Mouse (Mus musculus): Measurements from ENCODE around the gene Gm21988. TPM values are rescaled to one million over a fixed set of nuclear protein-coding genes. Genes with fewer than 3 reads are reported as not detected.

Gene Gm21988
- polyA plus RNA-seq, 1 experiment from 2014 or later: 11.3 TPM

GRCm38 (mm10) chr11:70280441-70280840 lies 40.8 kb upstream of the Gm21988 start:
- 61% methylated on average over 3 of the region's 3 CpGs for WGBS
- no peak for ATAC-seq
- no peak overlapping the region for H3K9ac ChIP-seq (ENCODE audit: low read depth, low read length)
- no peak for TF ChIP-seq CTCF (IDR thresholded peaks at IDR 0.05; ENCODE audit: low read depth)
- H3K9me3 ChIP-seq (ENCODE audit: control insufficient read depth): no peaks in the 10 kb centered on the region
- no peak overlapping the region for H3K4me2 ChIP-seq (replicated peaks; ENCODE audit: low read depth)
- H3K27ac ChIP-seq (ENCODE audit: low read depth, low read length): no peak overlapping the region
- no peak overlapping the region for H3K4me3 ChIP-seq (ENCODE audit: low read depth, low read length)
- H3K27me3 ChIP-seq (replicated peaks; ENCODE audit: control insufficient read depth, insufficient read depth, low read length): no peaks in the 10 kb centered on the region
- no peaks in the 10 kb centered on the region for H3K36me3 ChIP-seq (ENCODE audit: control insufficient read depth, insufficient read depth)
- H3K4me1 ChIP-seq (replicated peaks; ENCODE audit: control insufficient read depth, insufficient read depth, low read length): no peaks in the 10 kb centered on the region

DNA sequence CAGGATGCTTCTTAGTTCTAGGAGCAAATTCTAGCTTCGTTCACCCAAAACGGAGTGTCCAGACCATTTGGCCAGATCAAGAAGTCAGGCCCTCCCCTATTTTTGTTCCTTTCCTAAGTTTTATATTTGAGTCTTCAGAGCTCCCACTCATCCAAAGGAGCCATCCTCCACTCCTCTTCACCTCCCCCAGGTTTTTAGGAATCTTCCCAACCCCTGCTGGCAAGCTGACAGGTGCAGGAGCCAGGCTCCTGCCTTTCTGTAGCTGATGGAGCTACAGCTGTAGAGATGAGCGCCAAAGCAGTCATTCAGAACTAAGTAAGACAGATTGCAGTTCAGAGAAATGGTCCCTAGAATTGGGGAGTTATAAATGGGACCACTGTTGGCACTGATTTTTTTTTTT lies 39.3 kb upstream of the Gm21988 start:
- TF ChIP-seq CTCF (IDR thresholded peaks at IDR 0.05; ENCODE audit: low read depth): no peak
- Histone ChIP-seq H3K4me1 (replicated peaks; ENCODE audit: control insufficient read depth, insufficient read depth, low read length) (no peaks in the 10 kb centered on the region), H3K9ac (ENCODE audit: low read depth, low read length) (no peak overlapping the region), H3K9me3 (ENCODE audit: control insufficient read depth) (no peaks in the 10 kb centered on the region), H3K36me3 (ENCODE audit: control insufficient read depth, insufficient read depth) (no peaks in the 10 kb centered on the region), H3K27ac (ENCODE audit: low read depth, low read length) (no peak overlapping the region), H3K4me2 (replicated peaks; ENCODE audit: low read depth) (no peak overlapping the region), H3K4me3 (ENCODE audit: low read depth, low read length) (no peak overlapping the region), H3K27me3 (replicated peaks; ENCODE audit: control insufficient read depth, insufficient read depth, low read length) (no peaks in the 10 kb centered on the region)
- 90% methylated on average over 3 of the region's 3 CpGs for WGBS
- ATAC-seq: no peak

DNA sequence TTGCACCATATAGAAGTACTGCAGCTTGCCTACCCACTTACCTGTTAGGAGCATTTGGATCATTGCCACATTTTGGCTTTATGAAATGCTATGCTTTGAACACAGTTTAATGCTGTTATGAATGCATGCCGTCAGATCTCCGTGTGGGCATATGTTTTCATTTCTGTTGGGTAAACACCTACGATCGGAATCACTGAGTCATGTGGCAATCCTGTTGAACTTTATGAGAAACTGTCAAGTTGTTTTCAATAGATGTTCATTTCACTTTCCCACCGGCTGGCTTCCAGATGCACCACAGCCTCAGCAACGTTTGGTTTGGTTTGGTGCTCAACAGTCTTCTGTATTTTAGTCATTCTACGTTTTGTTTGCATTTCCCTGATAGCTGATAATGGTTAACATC lies 32.0 kb upstream of the Gm21988 start:
- Histone ChIP-seq H3K27me3 (replicated peaks; ENCODE audit: control insufficient read depth, insufficient read depth, low read length) (no peaks in the 10 kb centered on the region), H3K4me2 (replicated peaks; ENCODE audit: low read depth) (no peak overlapping the region), H3K9ac (ENCODE audit: low read depth, low read length) (no peak overlapping the region), H3K36me3 (ENCODE audit: control insufficient read depth, insufficient read depth) (no peaks in the 10 kb centered on the region), H3K4me1 (replicated peaks; ENCODE audit: control insufficient read depth, insufficient read depth, low read length) (no peaks in the 10 kb centered on the region), H3K9me3 (ENCODE audit: control insufficient read depth) (no peaks in the 10 kb centered on the region), H3K4me3 (ENCODE audit: low read depth, low read length) (no peak overlapping the region), H3K27ac (ENCODE audit: low read depth, low read length) (no peak overlapping the region)
- ATAC-seq: no peak
- WGBS: 67% methylated on average over 7 of the region's 7 CpGs
- no peak for TF ChIP-seq CTCF (IDR thresholded peaks at IDR 0.05; ENCODE audit: low read depth)

GRCm38 (mm10) chr11:70266405-70266804 lies 26.8 kb upstream of the Gm21988 start:
- Histone ChIP-seq H3K27ac (ENCODE audit: low read depth, low read length) (no peak overlapping the region), H3K4me3 (ENCODE audit: low read depth, low read length) (no peak overlapping the region), H3K9ac (ENCODE audit: low read depth, low read length) (no peak overlapping the region), H3K9me3 (ENCODE audit: control insufficient read depth) (no peaks in the 10 kb centered on the region), H3K4me1 (replicated peaks; ENCODE audit: control insufficient read depth, insufficient read depth, low read length) (0 out of 2 replicates have a peak, but pooled peaks cover 6% of the 10 kb centered on the region), H3K4me2 (replicated peaks; ENCODE audit: low read depth) (no peak overlapping the region), H3K36me3 (ENCODE audit: control insufficient read depth, insufficient read depth) (no peaks in the 10 kb centered on the region), H3K27me3 (replicated peaks; ENCODE audit: control insufficient read depth, insufficient read depth, low read length) (no peaks in the 10 kb centered on the region)
- no peak for TF ChIP-seq CTCF (IDR thresholded peaks at IDR 0.05; ENCODE audit: low read depth)
- 84% methylated on average over 1 of the region's 1 CpGs for WGBS
- ATAC-seq: no peak

DNA sequence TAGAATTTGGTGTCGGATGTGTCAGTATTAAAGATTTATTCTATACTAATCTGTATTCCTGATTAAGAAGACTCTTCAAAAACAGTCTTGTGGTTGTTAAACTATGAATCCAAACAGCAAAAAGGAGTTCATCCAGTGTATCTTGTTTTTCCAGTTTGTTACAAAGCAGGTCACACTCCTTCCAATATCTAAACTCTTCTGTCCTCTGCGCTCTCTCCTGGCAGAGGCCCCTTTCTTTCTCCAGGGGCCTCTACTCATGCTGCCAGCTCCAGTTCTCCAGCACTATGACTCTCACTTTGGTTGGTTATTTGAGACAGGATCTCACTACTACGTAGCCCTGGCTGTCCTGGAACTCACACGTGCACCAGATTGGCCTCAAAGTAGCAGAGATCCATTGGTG lies 26.2 kb upstream of the Gm21988 start:
- Histone ChIP-seq H3K36me3 (ENCODE audit: control insufficient read depth, insufficient read depth) (no peaks in the 10 kb centered on the region), H3K27me3 (replicated peaks; ENCODE audit: control insufficient read depth, insufficient read depth, low read length) (no peaks in the 10 kb centered on the region), H3K4me1 (replicated peaks; ENCODE audit: control insufficient read depth, insufficient read depth, low read length) (0 out of 2 replicates have a peak, but pooled peaks cover 6% of the 10 kb centered on the region), H3K27ac (ENCODE audit: low read depth, low read length) (no peak overlapping the region), H3K4me3 (ENCODE audit: low read depth, low read length) (no peak overlapping the region), H3K9ac (ENCODE audit: low read depth, low read length) (no peak overlapping the region), H3K9me3 (ENCODE audit: control insufficient read depth) (no peaks in the 10 kb centered on the region), H3K4me2 (replicated peaks; ENCODE audit: low read depth) (no peak overlapping the region)
- 59% methylated on average over 4 of the region's 4 CpGs for WGBS
- TF ChIP-seq CTCF (IDR thresholded peaks at IDR 0.05; ENCODE audit: low read depth): no peak
- ATAC-seq: no peak

- H3K4me2 ChIP-seq (replicated peaks; ENCODE audit: low read depth): no peak overlapping the region
- no peaks in the 10 kb centered on the region for H3K9me3 ChIP-seq (ENCODE audit: control insufficient read depth)
- H3K4me3 ChIP-seq (ENCODE audit: low read depth, low read length): no peak overlapping the region
- 0 out of 2 replicates have a peak, but pooled peaks cover 6% of the 10 kb centered on the region for H3K4me1 ChIP-seq (replicated peaks; ENCODE audit: control insufficient read depth, insufficient read depth, low read length)
- WGBS: 38% methylated on average over 3 of the region's 3 CpGs
- H3K9ac ChIP-seq (ENCODE audit: low read depth, low read length): no peak overlapping the region
- no peak for TF ChIP-seq CTCF (IDR thresholded peaks at IDR 0.05; ENCODE audit: low read depth)
- no peak overlapping the region for H3K27ac ChIP-seq (ENCODE audit: low read depth, low read length)
- no peaks in the 10 kb centered on the region for H3K27me3 ChIP-seq (replicated peaks; ENCODE audit: control insufficient read depth, insufficient read depth, low read length)
- H3K36me3 ChIP-seq (ENCODE audit: control insufficient read depth, insufficient read depth): no peaks in the 10 kb centered on the region
- no peak for ATAC-seq
Observed at GRCm38 (mm10) chr11:70265252-70265651, 25.6 kb upstream of the Gm21988 start.

- no peak for ATAC-seq
- Histone ChIP-seq H3K4me3 (ENCODE audit: low read depth, low read length) (no peak overlapping the region), H3K4me2 (replicated peaks; ENCODE audit: low read depth) (no peak overlapping the region), H3K4me1 (replicated peaks; ENCODE audit: control insufficient read depth, insufficient read depth, low read length) (no peaks in the 10 kb centered on the region), H3K36me3 (ENCODE audit: control insufficient read depth, insufficient read depth) (no peaks in the 10 kb centered on the region), H3K27ac (ENCODE audit: low read depth, low read length) (no peak overlapping the region), H3K27me3 (replicated peaks; ENCODE audit: control insufficient read depth, insufficient read depth, low read length) (peaks cover 19% of the 10 kb centered on the region), H3K9me3 (ENCODE audit: control insufficient read depth) (no peaks in the 10 kb centered on the region), H3K9ac (ENCODE audit: low read depth, low read length) (no peak overlapping the region)
- 79% methylated on average over 4 of the region's 4 CpGs for WGBS
- no peak for TF ChIP-seq CTCF (IDR thresholded peaks at IDR 0.05; ENCODE audit: low read depth)
Observed at GRCm38 (mm10) chr11:70259035-70259434, 19.4 kb upstream of the Gm21988 start.
